Mouse (Mus musculus): ENCODE measurements around the gene Klf15. TPM values are rescaled to one million over a fixed set of nuclear protein-coding genes. Genes with fewer than 3 reads are reported as not detected.
A peak's percentile ranks its signal among the peaks of the same experiment; 100 is the strongest.

Klf15 gene
- polyA plus RNA-seq, 1 experiment from 2014 or later = 11.6 TPM

- Histone ChIP-seq H3K36me3 (ENCODE audit: control insufficient read depth, insufficient read depth) (no peaks in the 10 kb centered on the region), H3K27me3 (replicated peaks; ENCODE audit: control insufficient read depth, insufficient read depth, low read length) (no peaks in the 10 kb centered on the region), H3K4me1 (replicated peaks; ENCODE audit: control insufficient read depth, insufficient read depth, low read length) (no peaks in the 10 kb centered on the region), H3K9ac (replicated peaks; ENCODE audit: low read depth, low read length) (no peak overlapping the region), H3K4me3 (replicated peaks; ENCODE audit: low read length) (no peak overlapping the region), H3K9me3 (ENCODE audit: control insufficient read depth, low read length) (no peaks in the 10 kb centered on the region), H3K4me2 (ENCODE audit: low read length) (no peak overlapping the region), H3K27ac (ENCODE audit: low read length) (no peak overlapping the region)
- 87% methylated on average over 10 of the region's 10 CpGs for WGBS
- ATAC-seq = no peak
Measured at GRCm38 (mm10) chr6:90436192-90436907, 26.0 kb upstream of the Klf15 start.

GRCm38 (mm10) chr6:90437041-90437440, 25.3 kb upstream of the Klf15 start:
- H3K4me2 ChIP-seq (ENCODE audit: low read length) = no peak overlapping the region
- H3K9ac ChIP-seq (replicated peaks; ENCODE audit: low read depth, low read length) = no peak overlapping the region
- H3K4me3 ChIP-seq (replicated peaks; ENCODE audit: low read length) = no peak overlapping the region
- ATAC-seq = no peak
- no peaks in the 10 kb centered on the region for H3K36me3 ChIP-seq (ENCODE audit: control insufficient read depth, insufficient read depth)
- H3K27me3 ChIP-seq (replicated peaks; ENCODE audit: control insufficient read depth, insufficient read depth, low read length) = no peaks in the 10 kb centered on the region
- no peaks in the 10 kb centered on the region for H3K9me3 ChIP-seq (ENCODE audit: control insufficient read depth, low read length)
- H3K27ac ChIP-seq (ENCODE audit: low read length) = no peak overlapping the region
- no peaks in the 10 kb centered on the region for H3K4me1 ChIP-seq (replicated peaks; ENCODE audit: control insufficient read depth, insufficient read depth, low read length)
- WGBS = 93% methylated on average over 3 of the region's 3 CpGs

GRCm38 (mm10) chr6:90446883-90447282, 15.5 kb upstream of the Klf15 start:
- peaks cover 5% of the 10 kb centered on the region; the same call in 1 of the 2 replicates for H3K4me1 ChIP-seq (replicated peaks; ENCODE audit: control insufficient read depth, insufficient read depth, low read length)
- no peak overlapping the region for H3K27ac ChIP-seq (ENCODE audit: low read length)
- no peak overlapping the region for H3K4me3 ChIP-seq (replicated peaks; ENCODE audit: low read length)
- no peaks in the 10 kb centered on the region for H3K36me3 ChIP-seq (ENCODE audit: control insufficient read depth, insufficient read depth)
- no peaks in the 10 kb centered on the region for H3K9me3 ChIP-seq (ENCODE audit: control insufficient read depth, low read length)
- peak; percentile 76 for ATAC-seq
- WGBS = 21% methylated on average over 4 of the region's 4 CpGs
- no peak overlapping the region for H3K4me2 ChIP-seq (ENCODE audit: low read length)
- no peaks in the 10 kb centered on the region for H3K27me3 ChIP-seq (replicated peaks; ENCODE audit: control insufficient read depth, insufficient read depth, low read length)
- no peak overlapping the region for H3K9ac ChIP-seq (replicated peaks; ENCODE audit: low read depth, low read length)

GRCm38 (mm10) chr6:90450179-90450578, 12.2 kb upstream of the Klf15 start:
- no peak for ATAC-seq
- no peak overlapping the region for H3K4me3 ChIP-seq (replicated peaks; ENCODE audit: low read length)
- no peak overlapping the region for H3K4me2 ChIP-seq (ENCODE audit: low read length)
- H3K4me1 ChIP-seq (replicated peaks; ENCODE audit: control insufficient read depth, insufficient read depth, low read length) = peaks cover 5% of the 10 kb centered on the region; the same call in 1 of the 2 replicates
- no peak overlapping the region for H3K27ac ChIP-seq (ENCODE audit: low read length)
- 23% methylated on average over 7 of the region's 7 CpGs for WGBS
- no peaks in the 10 kb centered on the region for H3K9me3 ChIP-seq (ENCODE audit: control insufficient read depth, low read length)
- H3K27me3 ChIP-seq (replicated peaks; ENCODE audit: control insufficient read depth, insufficient read depth, low read length) = no peaks in the 10 kb centered on the region
- no peaks in the 10 kb centered on the region for H3K36me3 ChIP-seq (ENCODE audit: control insufficient read depth, insufficient read depth)
- H3K9ac ChIP-seq (replicated peaks; ENCODE audit: low read depth, low read length) = no peak overlapping the region

GRCm38 (mm10) chr6:90450697-90451096, 11.7 kb upstream of the Klf15 start:
- Histone ChIP-seq H3K9ac (replicated peaks; ENCODE audit: low read depth, low read length) (no peak overlapping the region), H3K4me3 (replicated peaks; ENCODE audit: low read length) (no peak overlapping the region), H3K4me1 (replicated peaks; ENCODE audit: control insufficient read depth, insufficient read depth, low read length) (peaks cover 5% of the 10 kb centered on the region; the same call in 1 of the 2 replicates), H3K9me3 (ENCODE audit: control insufficient read depth, low read length) (no peaks in the 10 kb centered on the region), H3K27me3 (replicated peaks; ENCODE audit: control insufficient read depth, insufficient read depth, low read length) (no peaks in the 10 kb centered on the region), H3K36me3 (ENCODE audit: control insufficient read depth, insufficient read depth) (no peaks in the 10 kb centered on the region), H3K27ac (ENCODE audit: low read length) (no peak overlapping the region), H3K4me2 (ENCODE audit: low read length) (no peak overlapping the region)
- 56% methylated on average over 5 of the region's 5 CpGs for WGBS
- ATAC-seq = peak; percentile 47; the same call in 1 of the 2 replicates

- no peak for ATAC-seq
- H3K9ac ChIP-seq (replicated peaks; ENCODE audit: low read depth, low read length) = no peak overlapping the region
- no peaks in the 10 kb centered on the region for H3K27me3 ChIP-seq (replicated peaks; ENCODE audit: control insufficient read depth, insufficient read depth, low read length)
- H3K4me3 ChIP-seq (replicated peaks; ENCODE audit: low read length) = no peak overlapping the region
- no peak overlapping the region for H3K27ac ChIP-seq (ENCODE audit: low read length)
- peaks cover 5% of the 10 kb centered on the region; the same call in 1 of the 2 replicates for H3K4me1 ChIP-seq (replicated peaks; ENCODE audit: control insufficient read depth, insufficient read depth, low read length)
- no peak overlapping the region for H3K4me2 ChIP-seq (ENCODE audit: low read length)
- no peaks in the 10 kb centered on the region for H3K36me3 ChIP-seq (ENCODE audit: control insufficient read depth, insufficient read depth)
- WGBS = 93% methylated on average over 5 of the region's 5 CpGs
- H3K9me3 ChIP-seq (ENCODE audit: control insufficient read depth, low read length) = no peaks in the 10 kb centered on the region
Measured at GRCm38 (mm10) chr6:90451512-90451911, 10.9 kb upstream of the Klf15 start.

GRCm38 (mm10) chr6:90452603-90453002, 9.8 kb upstream of the Klf15 start:
- no peaks in the 10 kb centered on the region for H3K36me3 ChIP-seq (ENCODE audit: control insufficient read depth, insufficient read depth)
- H3K27ac ChIP-seq (ENCODE audit: low read length) = no peak overlapping the region
- ATAC-seq = no peak
- H3K4me2 ChIP-seq (ENCODE audit: low read length) = no peak overlapping the region
- H3K9ac ChIP-seq (replicated peaks; ENCODE audit: low read depth, low read length) = no peak overlapping the region
- no peaks in the 10 kb centered on the region for H3K27me3 ChIP-seq (replicated peaks; ENCODE audit: control insufficient read depth, insufficient read depth, low read length)
- H3K9me3 ChIP-seq (ENCODE audit: control insufficient read depth, low read length) = no peaks in the 10 kb centered on the region
- no peak overlapping the region for H3K4me3 ChIP-seq (replicated peaks; ENCODE audit: low read length)
- H3K4me1 ChIP-seq (replicated peaks; ENCODE audit: control insufficient read depth, insufficient read depth, low read length) = no peaks in the 10 kb centered on the region

GRCm38 (mm10) chr6:90453751-90454150, 8.6 kb upstream of the Klf15 start:
- WGBS = 75% methylated on average over 5 of the region's 5 CpGs
- H3K9me3 ChIP-seq (ENCODE audit: control insufficient read depth, low read length) = no peaks in the 10 kb centered on the region
- no peak for ATAC-seq
- H3K27ac ChIP-seq (ENCODE audit: low read length) = no peak overlapping the region
- no peak overlapping the region for H3K4me2 ChIP-seq (ENCODE audit: low read length)
- no peaks in the 10 kb centered on the region for H3K36me3 ChIP-seq (ENCODE audit: control insufficient read depth, insufficient read depth)
- H3K4me1 ChIP-seq (replicated peaks; ENCODE audit: control insufficient read depth, insufficient read depth, low read length) = no peaks in the 10 kb centered on the region
- no peak overlapping the region for H3K9ac ChIP-seq (replicated peaks; ENCODE audit: low read depth, low read length)
- H3K4me3 ChIP-seq (replicated peaks; ENCODE audit: low read length) = no peak overlapping the region
- H3K27me3 ChIP-seq (replicated peaks; ENCODE audit: control insufficient read depth, insufficient read depth, low read length) = no peaks in the 10 kb centered on the region

- no peaks in the 10 kb centered on the region for H3K9me3 ChIP-seq (ENCODE audit: control insufficient read depth, low read length)
- H3K36me3 ChIP-seq (ENCODE audit: control insufficient read depth, insufficient read depth) = no peaks in the 10 kb centered on the region
- ATAC-seq = no peak
- no peak overlapping the region for H3K9ac ChIP-seq (replicated peaks; ENCODE audit: low read depth, low read length)
- H3K27me3 ChIP-seq (replicated peaks; ENCODE audit: control insufficient read depth, insufficient read depth, low read length) = peaks cover 9% of the 10 kb centered on the region
- H3K27ac ChIP-seq (ENCODE audit: low read length) = no peak overlapping the region
- no peak overlapping the region for H3K4me3 ChIP-seq (replicated peaks; ENCODE audit: low read length)
- 77% methylated on average over 2 of the region's 2 CpGs for WGBS
- no peak overlapping the region for H3K4me2 ChIP-seq (ENCODE audit: low read length)
- peaks cover 6% of the 10 kb centered on the region; the same call in 1 of the 2 replicates for H3K4me1 ChIP-seq (replicated peaks; ENCODE audit: control insufficient read depth, insufficient read depth, low read length)
Measured at GRCm38 (mm10) chr6:90457421-90457820, 5.0 kb upstream of the Klf15 start.

- no peak overlapping the region for H3K4me2 ChIP-seq (ENCODE audit: low read length)
- H3K36me3 ChIP-seq (ENCODE audit: control insufficient read depth, insufficient read depth) = no peaks in the 10 kb centered on the region
- H3K9me3 ChIP-seq (ENCODE audit: control insufficient read depth, low read length) = no peaks in the 10 kb centered on the region
- H3K4me3 ChIP-seq (replicated peaks; ENCODE audit: low read length) = no peak overlapping the region
- ATAC-seq = no peak
- H3K4me1 ChIP-seq (replicated peaks; ENCODE audit: control insufficient read depth, insufficient read depth, low read length) = peaks cover 19% of the 10 kb centered on the region
- no peak overlapping the region for H3K27ac ChIP-seq (ENCODE audit: low read length)
- WGBS = 54% methylated on average over 2 of the region's 2 CpGs
- H3K27me3 ChIP-seq (replicated peaks; ENCODE audit: control insufficient read depth, insufficient read depth, low read length) = peaks cover 12% of the 10 kb centered on the region
- H3K9ac ChIP-seq (replicated peaks; ENCODE audit: low read depth, low read length) = no peak overlapping the region
Measured at GRCm38 (mm10) chr6:90461181-90461580, 1.2 kb upstream of the Klf15 start.
